Mouse (Mus musculus): ENCODE results near the gene Zan. TPM values are rescaled to one million over a fixed set of nuclear protein-coding genes. Genes with fewer than 3 reads are reported as not detected.

The Zan gene
- polyA plus RNA-seq, 1 experiment from 2014 or later, result 0.12 TPM

GRCm38 (mm10) chr5:137411235-137411634 lies 65.6 kb downstream of the Zan start:
- Histone ChIP-seq H3K9me3 (ENCODE audit: control insufficient read depth, low read length) (no peaks in the 10 kb centered on the region), H3K27me3 (ENCODE audit: control insufficient read depth, insufficient read depth, low read length) (no peaks in the 10 kb centered on the region), H3K36me3 (ENCODE audit: control insufficient read depth, insufficient read depth, low read length) (no peaks in the 10 kb centered on the region), H3K4me3 (replicated peaks; ENCODE audit: low read depth, low read length) (no peak overlapping the region), H3K9ac (replicated peaks; ENCODE audit: low read length) (no peak overlapping the region), H3K27ac (replicated peaks; ENCODE audit: low read depth, low read length) (no peak overlapping the region), H3K4me1 (ENCODE audit: control insufficient read depth, insufficient read depth, low read length) (no peaks in the 10 kb centered on the region), H3K4me2 (ENCODE audit: low read length) (no peak overlapping the region)
- DNase-seq (no peak), ATAC-seq (ENCODE audit: low FRiP score, low TSS enrichment) (no peak)
- 76% methylated on average over 8 of the region's 8 CpGs for WGBS

DNA sequence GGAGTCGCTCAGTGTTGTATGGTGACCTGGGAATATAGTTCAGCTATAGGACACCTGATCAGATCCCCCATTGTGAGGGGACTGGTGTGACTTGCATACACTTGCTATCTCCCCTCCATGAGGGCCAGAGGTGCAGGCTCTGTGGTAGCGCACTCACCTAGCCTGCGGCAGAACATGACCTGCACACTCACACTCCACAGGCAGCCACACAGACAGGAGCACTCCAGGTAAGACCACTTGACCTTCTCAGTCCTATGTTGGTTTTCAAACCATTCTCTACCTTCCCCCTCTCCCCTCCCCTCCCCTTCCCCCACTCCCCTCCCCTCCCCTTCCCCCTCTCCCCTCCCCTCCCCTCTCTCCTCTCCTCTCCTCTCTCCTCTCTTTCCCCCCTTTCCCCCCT lies 66.3 kb downstream of the Zan start:
- 95% methylated on average over 3 of the region's 3 CpGs for WGBS
- no peaks in the 10 kb centered on the region for H3K4me1 ChIP-seq (ENCODE audit: control insufficient read depth, insufficient read depth, low read length)
- H3K27me3 ChIP-seq (ENCODE audit: control insufficient read depth, insufficient read depth, low read length), result no peaks in the 10 kb centered on the region
- H3K9ac ChIP-seq (replicated peaks; ENCODE audit: low read length), result no peak overlapping the region
- H3K9me3 ChIP-seq (ENCODE audit: control insufficient read depth, low read length), result no peaks in the 10 kb centered on the region
- H3K4me3 ChIP-seq (replicated peaks; ENCODE audit: low read depth, low read length), result no peak overlapping the region
- H3K36me3 ChIP-seq (ENCODE audit: control insufficient read depth, insufficient read depth, low read length), result no peaks in the 10 kb centered on the region
- DNase-seq (no peak), ATAC-seq (ENCODE audit: low FRiP score, low TSS enrichment) (no peak)
- H3K4me2 ChIP-seq (ENCODE audit: low read length), result no peak overlapping the region
- H3K27ac ChIP-seq (replicated peaks; ENCODE audit: low read depth, low read length), result no peak overlapping the region

GRCm38 (mm10) chr5:137410066-137410465 lies 66.8 kb downstream of the Zan start:
- H3K4me1 ChIP-seq (ENCODE audit: control insufficient read depth, insufficient read depth, low read length), result no peaks in the 10 kb centered on the region
- H3K27me3 ChIP-seq (ENCODE audit: control insufficient read depth, insufficient read depth, low read length), result no peaks in the 10 kb centered on the region
- no peak for DNase-seq
- no peaks in the 10 kb centered on the region for H3K36me3 ChIP-seq (ENCODE audit: control insufficient read depth, insufficient read depth, low read length)
- no peak overlapping the region for H3K9ac ChIP-seq (replicated peaks; ENCODE audit: low read length)
- no peaks in the 10 kb centered on the region for H3K9me3 ChIP-seq (ENCODE audit: control insufficient read depth, low read length)
- H3K27ac ChIP-seq (replicated peaks; ENCODE audit: low read depth, low read length), result no peak overlapping the region
- no peak for ATAC-seq (ENCODE audit: low FRiP score, low TSS enrichment)
- no peak overlapping the region for H3K4me2 ChIP-seq (ENCODE audit: low read length)
- 57% methylated on average over 3 of the region's 3 CpGs for WGBS
- H3K4me3 ChIP-seq (replicated peaks; ENCODE audit: low read depth, low read length), result no peak overlapping the region

- no peak for ATAC-seq (ENCODE audit: low FRiP score, low TSS enrichment)
- Histone ChIP-seq H3K4me2 (ENCODE audit: low read length) (no peak overlapping the region), H3K27ac (replicated peaks; ENCODE audit: low read depth, low read length) (no peak overlapping the region), H3K36me3 (ENCODE audit: control insufficient read depth, insufficient read depth, low read length) (no peaks in the 10 kb centered on the region), H3K4me1 (ENCODE audit: control insufficient read depth, insufficient read depth, low read length) (no peaks in the 10 kb centered on the region), H3K9ac (replicated peaks; ENCODE audit: low read length) (no peak overlapping the region), H3K9me3 (ENCODE audit: control insufficient read depth, low read length) (no peaks in the 10 kb centered on the region), H3K27me3 (ENCODE audit: control insufficient read depth, insufficient read depth, low read length) (no peaks in the 10 kb centered on the region), H3K4me3 (replicated peaks; ENCODE audit: low read depth, low read length) (no peak overlapping the region)
- WGBS, result 44% methylated on average over 6 of the region's 6 CpGs
- no peak for DNase-seq
These were observed 67.4 kb downstream of the Zan start for GRCm38 (mm10) chr5:137409451-137409850.

DNA sequence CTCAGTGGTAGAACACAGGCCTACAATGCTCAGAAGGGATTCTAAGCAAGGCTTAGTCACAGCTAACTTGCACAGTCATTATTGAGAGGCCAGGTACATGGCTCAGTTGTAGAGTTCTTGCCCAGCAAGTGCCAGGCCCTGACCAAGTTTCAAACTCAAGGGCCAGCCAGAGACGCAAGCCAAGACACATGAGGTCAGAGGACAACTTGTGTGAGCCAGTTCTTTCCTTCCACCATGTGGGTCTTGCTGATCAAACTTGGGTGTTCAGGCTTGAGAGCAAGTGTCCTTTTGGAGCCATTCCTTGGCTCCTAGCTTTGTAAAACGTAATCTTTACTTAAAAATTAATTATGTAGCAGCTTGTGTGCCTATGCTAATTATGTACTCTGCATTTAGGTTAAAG lies 72.8 kb downstream of the Zan start:
- Histone ChIP-seq H3K36me3 (ENCODE audit: control insufficient read depth, insufficient read depth, low read length) (no peaks in the 10 kb centered on the region), H3K27ac (replicated peaks; ENCODE audit: low read depth, low read length) (no peak overlapping the region), H3K4me2 (ENCODE audit: low read length) (no peak overlapping the region), H3K27me3 (ENCODE audit: control insufficient read depth, insufficient read depth, low read length) (no peaks in the 10 kb centered on the region), H3K9ac (replicated peaks; ENCODE audit: low read length) (no peak overlapping the region), H3K4me3 (replicated peaks; ENCODE audit: low read depth, low read length) (no peak overlapping the region), H3K4me1 (ENCODE audit: control insufficient read depth, insufficient read depth, low read length) (no peaks in the 10 kb centered on the region), H3K9me3 (ENCODE audit: control insufficient read depth, low read length) (no peaks in the 10 kb centered on the region)
- ATAC-seq (ENCODE audit: low FRiP score, low TSS enrichment), result no peak
- WGBS, result 76% methylated on average over 2 of the region's 2 CpGs
- DNase-seq, result no peak

DNA sequence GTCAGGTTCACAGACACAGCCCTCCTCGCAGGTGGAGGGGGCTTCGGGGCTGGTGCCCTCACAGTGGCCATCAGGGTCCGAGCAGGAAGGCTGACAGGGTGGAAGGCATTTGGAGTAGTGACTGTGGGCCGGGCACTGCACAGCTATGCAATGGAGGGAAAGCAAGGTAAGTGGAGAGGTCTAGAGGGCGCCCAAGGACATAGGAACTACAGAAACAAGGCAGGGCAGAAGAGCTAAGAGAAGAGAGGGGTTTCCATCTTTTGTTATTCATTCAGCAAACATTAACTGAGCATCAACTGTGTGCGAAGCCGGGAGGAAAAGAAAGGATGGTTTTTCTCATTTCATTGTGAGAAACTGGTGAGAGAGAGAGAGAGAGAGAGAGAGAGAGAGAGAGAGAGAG lies 82.4 kb downstream of the Zan start:
- H3K4me2 ChIP-seq (ENCODE audit: low read length), result no peak overlapping the region
- WGBS, result 53% methylated on average over 7 of the region's 7 CpGs

DNA sequence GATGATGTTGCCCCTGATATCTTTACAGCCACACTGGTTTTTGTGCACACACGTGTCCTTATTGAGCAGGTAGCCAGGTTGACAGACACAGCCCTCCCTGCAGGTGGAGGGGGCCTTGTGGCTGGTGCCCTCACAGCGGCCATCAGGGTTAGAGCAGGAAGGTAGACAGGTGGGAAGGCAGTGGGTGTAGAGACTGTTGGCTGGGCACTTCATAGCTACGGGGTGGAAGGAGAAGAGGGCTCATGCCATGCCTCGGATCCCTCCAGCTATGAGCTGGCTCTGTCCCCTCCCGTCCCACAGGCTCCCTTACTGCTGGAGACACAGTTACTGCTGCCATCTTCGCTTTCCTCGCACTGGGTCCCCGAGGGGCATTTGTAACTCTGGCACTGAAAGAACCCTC lies 85.2 kb downstream of the Zan start:
- no peaks in the 10 kb centered on the region for H3K9me3 ChIP-seq (ENCODE audit: control insufficient read depth, low read length)
- H3K9ac ChIP-seq (replicated peaks; ENCODE audit: low read length), result no peak overlapping the region
- 86% methylated on average over 8 of the region's 8 CpGs for WGBS
- no peak for DNase-seq
- ATAC-seq (ENCODE audit: low FRiP score, low TSS enrichment), result no peak
- no peaks in the 10 kb centered on the region for H3K36me3 ChIP-seq (ENCODE audit: control insufficient read depth, insufficient read depth, low read length)
- H3K4me3 ChIP-seq (replicated peaks; ENCODE audit: low read depth, low read length), result no peak overlapping the region
- H3K27me3 ChIP-seq (ENCODE audit: control insufficient read depth, insufficient read depth, low read length), result no peaks in the 10 kb centered on the region
- no peak overlapping the region for H3K4me2 ChIP-seq (ENCODE audit: low read length)
- H3K4me1 ChIP-seq (ENCODE audit: control insufficient read depth, insufficient read depth, low read length), result no peaks in the 10 kb centered on the region
- no peak overlapping the region for H3K27ac ChIP-seq (replicated peaks; ENCODE audit: low read depth, low read length)

More for the DNA sequence above, 82.4 kb downstream of the Zan start:
- Histone ChIP-seq H3K36me3 (ENCODE audit: control insufficient read depth, insufficient read depth, low read length) (no peaks in the 10 kb centered on the region), H3K27me3 (ENCODE audit: control insufficient read depth, insufficient read depth, low read length) (no peaks in the 10 kb centered on the region), H3K4me1 (ENCODE audit: control insufficient read depth, insufficient read depth, low read length) (no peaks in the 10 kb centered on the region), H3K27ac (replicated peaks; ENCODE audit: low read depth, low read length) (no peak overlapping the region), H3K9ac (replicated peaks; ENCODE audit: low read length) (no peak overlapping the region), H3K9me3 (ENCODE audit: control insufficient read depth, low read length) (no peaks in the 10 kb centered on the region), H3K4me3 (replicated peaks; ENCODE audit: low read depth, low read length) (no peak overlapping the region)
- DNase-seq, result no peak
- ATAC-seq (ENCODE audit: low FRiP score, low TSS enrichment), result no peak

DNA sequence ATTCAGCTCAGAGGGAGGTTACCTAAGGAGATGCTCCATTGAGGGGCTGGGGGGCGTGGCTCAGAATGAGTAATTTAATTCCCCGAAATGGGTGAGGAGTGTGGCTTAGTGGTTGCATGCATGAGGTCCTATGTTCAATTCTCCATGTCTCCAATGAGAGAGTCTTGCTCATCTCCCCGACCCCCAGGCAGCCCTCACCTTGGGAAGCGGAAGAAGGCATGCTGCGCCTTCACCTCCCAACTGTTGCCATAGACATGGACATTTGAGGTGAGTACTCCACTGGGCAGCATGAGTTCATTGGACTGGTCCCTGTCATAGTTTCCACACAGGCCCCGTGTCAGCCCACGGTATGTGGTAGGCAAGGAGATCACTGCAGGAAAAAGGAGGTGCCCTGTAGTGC lies 90.2 kb downstream of the Zan start:
- no peak overlapping the region for H3K4me3 ChIP-seq (replicated peaks; ENCODE audit: low read depth, low read length)
- 84% methylated on average over 7 of the region's 7 CpGs for WGBS
- H3K27ac ChIP-seq (replicated peaks; ENCODE audit: low read depth, low read length), result no peak overlapping the region
- no peaks in the 10 kb centered on the region for H3K36me3 ChIP-seq (ENCODE audit: control insufficient read depth, insufficient read depth, low read length)
- no peaks in the 10 kb centered on the region for H3K27me3 ChIP-seq (ENCODE audit: control insufficient read depth, insufficient read depth, low read length)
- ATAC-seq (ENCODE audit: low FRiP score, low TSS enrichment) (no peak), DNase-seq (no peak)
- no peak overlapping the region for H3K4me2 ChIP-seq (ENCODE audit: low read length)
- H3K9ac ChIP-seq (replicated peaks; ENCODE audit: low read length), result no peak overlapping the region
- H3K4me1 ChIP-seq (ENCODE audit: control insufficient read depth, insufficient read depth, low read length), result no peaks in the 10 kb centered on the region
- no peaks in the 10 kb centered on the region for H3K9me3 ChIP-seq (ENCODE audit: control insufficient read depth, low read length)

- ATAC-seq (ENCODE audit: low FRiP score, low TSS enrichment) (no peak), DNase-seq (no peak)
- Histone ChIP-seq H3K27me3 (ENCODE audit: control insufficient read depth, insufficient read depth, low read length) (no peaks in the 10 kb centered on the region), H3K4me2 (ENCODE audit: low read length) (no peak overlapping the region), H3K27ac (replicated peaks; ENCODE audit: low read depth, low read length) (no peak overlapping the region), H3K4me1 (ENCODE audit: control insufficient read depth, insufficient read depth, low read length) (no peaks in the 10 kb centered on the region), H3K9ac (replicated peaks; ENCODE audit: low read length) (no peak overlapping the region), H3K4me3 (replicated peaks; ENCODE audit: low read depth, low read length) (no peak overlapping the region), H3K9me3 (ENCODE audit: control insufficient read depth, low read length) (no peaks in the 10 kb centered on the region), H3K36me3 (ENCODE audit: control insufficient read depth, insufficient read depth, low read length) (no peaks in the 10 kb centered on the region)
- WGBS, result 84% methylated on average over 7 of the region's 7 CpGs
These were observed 93.4 kb downstream of the Zan start for GRCm38 (mm10) chr5:137383441-137383840.

Measured in midbrain, embryonic 14.5 days (tissue).